Mouse (Mus musculus): ENCODE measurements around the gene Prc1. TPM values are rescaled to one million over a fixed set of nuclear protein-coding genes. Genes with fewer than 3 reads are reported as not detected.
A peak's percentile ranks its signal among the peaks of the same experiment; 100 is the strongest.

Prc1 gene
- polyA plus RNA-seq (2012; rRNA removed) (61.6 and 76.5 TPM in 2 replicates), polyA plus RNA-seq (2014; fragmentation: Nextera tagmentation; extraction: Ambion mirVana) (131 TPM in 2 replicates)

DNA sequence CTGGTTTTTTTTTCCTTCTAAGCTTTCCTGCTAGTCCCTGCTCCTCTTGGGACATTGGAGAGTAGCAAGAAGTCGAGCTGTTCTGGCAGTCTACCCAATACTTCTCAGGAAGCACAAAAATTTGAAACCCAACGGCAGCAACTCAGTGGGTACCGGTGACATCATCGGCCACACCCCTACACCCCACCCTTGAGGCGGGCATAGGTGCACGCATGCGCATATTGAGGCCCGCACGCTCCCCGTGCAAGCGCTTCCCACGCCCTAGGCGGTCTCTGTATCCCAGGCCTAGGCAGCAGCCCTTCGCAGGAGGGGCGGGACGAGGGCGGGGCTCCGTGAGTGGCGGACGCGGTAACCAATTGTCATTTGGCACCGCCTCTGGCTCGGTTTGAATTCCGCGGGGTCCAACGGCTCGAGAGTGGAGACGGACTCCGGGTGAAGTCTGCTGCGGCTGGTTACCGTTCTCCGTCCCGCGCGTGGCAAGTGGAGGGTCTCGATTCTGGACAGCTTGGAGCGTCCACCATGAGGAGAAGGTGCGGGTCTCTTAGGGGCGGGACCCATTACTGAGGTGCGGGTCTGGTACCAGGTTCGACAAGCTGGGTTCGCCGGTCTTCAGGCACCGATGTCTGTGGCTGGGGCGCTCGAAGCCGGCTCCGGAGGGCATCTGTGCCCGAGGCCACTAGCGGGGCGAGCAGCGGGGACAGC lies at the start of gene Prc1:
Gene Prc1 (plus strand): TSS at position 389 of the 702 bp plus-strand sequence.
- peaks cover 20 to 25% of the 10 kb centered on the region in 2 experiments for H3K4me1 ChIP-seq (replicated peaks; ENCODE audit: control insufficient read depth in 2 of 2, insufficient read depth in 2 of 2, low read length in 1 of 2)
- peak within 1 kb of the TSS; percentile 90 for H3K4me2 ChIP-seq (ENCODE audit: low read depth)
- peak within 1 kb of the TSS; percentile 100 for H3K9ac ChIP-seq (replicated peaks)
- H3K36me3 ChIP-seq (replicated peaks; ENCODE audit: control insufficient read depth, insufficient read depth, low read depth) = peaks cover 29% of the 10 kb centered on the region
- TF ChIP-seq EP300 (IDR thresholded peaks at IDR 0.05; ENCODE audit: low read depth) (0 out of 2 replicates have a peak, but pooled peaks have one; percentile 14), CTCF (IDR thresholded peaks at IDR 0.05; ENCODE audit: low read depth) (no peak)
- H3K27me3 ChIP-seq (ENCODE audit: control insufficient read depth, insufficient read depth, low read length) = no peaks in the 10 kb centered on the region
- H3K27ac ChIP-seq = peak within 1 kb of the TSS; percentile 92
- DNase-seq (ENCODE audit: low read depth in 3 of 3, low spot score in 3 of 3) (peak; percentile 97 to 98 (median 98)), ATAC-seq (ENCODE audit: insufficient read depth) (peak; percentile 98)
- H3K9me3 ChIP-seq (ENCODE audit: control insufficient read depth, low read length) = no peaks in the 10 kb centered on the region
- H3K4me3 ChIP-seq (ENCODE audit: insufficient read depth in 1 of 2, low read depth in 2 of 2, low read length in 2 of 2) = peak within 1 kb of the TSS; percentile 86 to 98
- 0% methylated on average over 52 of the region's 52 CpGs for WGBS (ENCODE audit: insufficient replicate concordance)

DNA sequence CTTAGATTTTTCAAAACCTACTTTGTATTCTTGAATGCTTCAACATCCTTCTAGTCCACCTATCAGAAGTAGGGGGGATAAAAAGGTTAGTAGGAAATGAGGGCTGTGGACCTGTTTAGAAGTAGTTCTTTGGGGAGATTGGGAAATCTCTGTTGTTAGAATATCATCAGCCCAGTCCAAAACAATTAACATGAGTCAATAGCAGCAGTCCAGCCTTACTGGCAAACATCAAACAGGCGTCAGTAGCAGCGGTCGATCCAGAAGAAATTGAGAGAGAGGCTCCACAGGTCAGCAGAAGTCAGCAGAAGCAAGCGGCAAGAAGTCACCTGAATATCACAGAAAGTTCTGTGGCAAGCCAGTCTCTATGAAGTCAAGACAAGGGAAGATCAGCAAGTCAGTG lies 49.4 kb upstream of the Prc1 start:
- H3K27me3 ChIP-seq (ENCODE audit: control insufficient read depth, insufficient read depth, low read length) = no peaks in the 10 kb centered on the region
- H3K36me3 ChIP-seq (replicated peaks; ENCODE audit: control insufficient read depth, insufficient read depth, low read depth) = no peaks in the 10 kb centered on the region
- no peak for ATAC-seq (ENCODE audit: insufficient read depth)
- no peak overlapping the region for H3K4me3 ChIP-seq (ENCODE audit: insufficient read depth in 1 of 2, low read depth in 2 of 2, low read length in 2 of 2)
- no peak for DNase-seq (ENCODE audit: low read depth in 3 of 3, low spot score in 3 of 3)
- 91% methylated on average over 4 of the region's 4 CpGs for WGBS (ENCODE audit: insufficient replicate concordance)
- no peaks in the 10 kb centered on the region for H3K9me3 ChIP-seq (ENCODE audit: control insufficient read depth, low read length)
- H3K4me2 ChIP-seq (ENCODE audit: low read depth) = no peak overlapping the region
- no peak overlapping the region for H3K9ac ChIP-seq (replicated peaks)
- TF ChIP-seq CTCF (IDR thresholded peaks at IDR 0.05; ENCODE audit: low read depth) = no peak
- TF ChIP-seq EP300 (IDR thresholded peaks at IDR 0.05; ENCODE audit: low read depth) = no peak
- no peak overlapping the region for H3K27ac ChIP-seq
- H3K4me1 ChIP-seq (replicated peaks; ENCODE audit: control insufficient read depth in 2 of 2, insufficient read depth in 2 of 2, low read length in 1 of 2) = peaks cover 7 to 8% of the 10 kb centered on the region in 2 experiments

GRCm38 (mm10) chr7:80246148-80246721 lies 48.0 kb upstream of the Prc1 start, which contains the start of gene Ttll13:
Gene Ttll13 (plus strand): TSS chr7:80246376.
- under 1% methylated on average over 48 of the region's 48 CpGs for WGBS (ENCODE audit: insufficient replicate concordance)

DNA sequence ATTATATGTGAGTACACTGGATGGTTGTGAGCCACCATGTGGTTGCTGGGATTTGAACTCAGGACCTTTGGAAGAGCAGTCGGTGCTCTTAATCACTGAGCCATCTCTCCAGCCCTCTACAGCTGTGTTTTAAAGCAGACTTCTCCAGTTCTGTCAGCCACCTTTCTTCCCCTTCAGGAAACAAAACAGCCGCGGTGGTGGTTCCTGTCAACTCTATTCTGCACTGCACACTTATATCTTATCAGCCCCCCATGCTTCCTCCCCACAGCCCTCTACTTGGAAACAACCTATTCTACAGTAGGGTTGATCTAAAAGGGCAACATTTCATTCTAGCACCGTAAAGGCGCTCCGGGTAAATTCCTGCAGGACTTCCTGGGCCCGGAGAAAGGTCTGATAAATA lies 47.4 kb upstream of the Prc1 start:
- 9% methylated on average over 7 of the region's 7 CpGs for WGBS (ENCODE audit: insufficient replicate concordance)
- peak overlapping the region; percentile 65 for H3K9ac ChIP-seq (replicated peaks)
- peak overlapping the region in 1 of 2 experiments; percentile 70; a peak in 2 of 4 replicates for H3K4me3 ChIP-seq (ENCODE audit: insufficient read depth in 1 of 2, low read depth in 2 of 2, low read length in 2 of 2)

More at GRCm38 (mm10) chr7:80246148-80246721, 48.0 kb upstream of the Prc1 start, which contains the start of gene Ttll13:
- no peaks in the 10 kb centered on the region for H3K36me3 ChIP-seq (replicated peaks; ENCODE audit: control insufficient read depth, insufficient read depth, low read depth)
- H3K9ac ChIP-seq (replicated peaks) = peak within 1 kb of the TSS; percentile 65
- no peaks in the 10 kb centered on the region for H3K9me3 ChIP-seq (ENCODE audit: control insufficient read depth, low read length)
- peaks cover 7 to 8% of the 10 kb centered on the region in 2 experiments for H3K4me1 ChIP-seq (replicated peaks; ENCODE audit: control insufficient read depth in 2 of 2, insufficient read depth in 2 of 2, low read length in 1 of 2)
- peak within 1 kb of the TSS; percentile 66 to 70 for H3K4me3 ChIP-seq (ENCODE audit: insufficient read depth in 1 of 2, low read depth in 2 of 2, low read length in 2 of 2)
- DNase-seq (ENCODE audit: low read depth in 3 of 3, low spot score in 3 of 3) (peak; percentile 96 to 97 (median 97)), ATAC-seq (ENCODE audit: insufficient read depth) (peak; percentile 98)
- H3K27ac ChIP-seq = peak within 1 kb of the TSS; percentile 11
- H3K27me3 ChIP-seq (ENCODE audit: control insufficient read depth, insufficient read depth, low read length) = no peaks in the 10 kb centered on the region
- TF ChIP-seq EP300 (IDR thresholded peaks at IDR 0.05; ENCODE audit: low read depth) (no peak), CTCF (IDR thresholded peaks at IDR 0.05; ENCODE audit: low read depth) (peak; percentile 77)
- H3K4me2 ChIP-seq (ENCODE audit: low read depth) = peak within 1 kb of the TSS; percentile 78

DNA sequence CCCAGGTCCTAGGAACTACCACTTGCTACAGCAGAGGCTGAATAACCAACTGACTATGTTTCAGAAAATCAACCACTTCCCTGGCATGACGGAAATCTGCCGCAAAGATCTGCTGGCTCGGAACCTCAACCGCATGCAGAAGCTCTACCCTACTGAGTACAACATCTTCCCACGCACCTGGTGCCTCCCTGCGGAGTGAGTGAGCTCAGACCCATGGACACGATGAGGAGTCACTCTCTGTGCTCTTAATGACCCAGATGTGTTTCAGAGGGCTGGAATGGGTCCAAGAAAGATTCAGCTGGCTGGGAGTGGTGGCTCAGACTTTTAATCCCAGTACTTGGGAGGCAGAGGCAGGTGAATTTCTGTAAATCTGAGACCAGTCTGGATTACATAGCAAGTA lies 41.8 kb upstream of the Prc1 start:
- Histone ChIP-seq H3K4me1 (replicated peaks; ENCODE audit: control insufficient read depth in 2 of 2, insufficient read depth in 2 of 2, low read length in 1 of 2) (peaks cover 5 to 6% of the 10 kb centered on the region in 2 experiments; a peak in 2 of 4 replicates), H3K36me3 (replicated peaks; ENCODE audit: control insufficient read depth, insufficient read depth, low read depth) (no peaks in the 10 kb centered on the region), H3K4me2 (ENCODE audit: low read depth) (no peak overlapping the region), H3K9ac (replicated peaks) (no peak overlapping the region), H3K27ac (no peak overlapping the region), H3K27me3 (ENCODE audit: control insufficient read depth, insufficient read depth, low read length) (no peaks in the 10 kb centered on the region), H3K9me3 (ENCODE audit: control insufficient read depth, low read length) (no peaks in the 10 kb centered on the region), H3K4me3 (ENCODE audit: insufficient read depth in 1 of 2, low read depth in 2 of 2, low read length in 2 of 2) (no peak overlapping the region)
- DNase-seq (ENCODE audit: low read depth in 3 of 3, low spot score in 3 of 3) = no peak
- ATAC-seq (ENCODE audit: insufficient read depth) = no peak
- TF ChIP-seq EP300 (IDR thresholded peaks at IDR 0.05; ENCODE audit: low read depth) = no peak
- TF ChIP-seq CTCF (IDR thresholded peaks at IDR 0.05; ENCODE audit: low read depth) = no peak
- WGBS (ENCODE audit: insufficient replicate concordance) = 70% methylated on average over 7 of the region's 7 CpGs

More for the DNA sequence above, 47.4 kb upstream of the Prc1 start:
- no peaks in the 10 kb centered on the region for H3K36me3 ChIP-seq (replicated peaks; ENCODE audit: control insufficient read depth, insufficient read depth, low read depth)
- no peaks in the 10 kb centered on the region for H3K27me3 ChIP-seq (ENCODE audit: control insufficient read depth, insufficient read depth, low read length)
- DNase-seq (ENCODE audit: low read depth in 3 of 3, low spot score in 3 of 3) (no peak), ATAC-seq (ENCODE audit: insufficient read depth) (no peak)
- H3K4me1 ChIP-seq (replicated peaks; ENCODE audit: control insufficient read depth in 2 of 2, insufficient read depth in 2 of 2, low read length in 1 of 2) = peaks cover 7 to 8% of the 10 kb centered on the region in 2 experiments
- TF ChIP-seq CTCF (IDR thresholded peaks at IDR 0.05; ENCODE audit: low read depth) = no peak
- no peak for TF ChIP-seq EP300 (IDR thresholded peaks at IDR 0.05; ENCODE audit: low read depth)
- peak overlapping the region; percentile 78 for H3K4me2 ChIP-seq (ENCODE audit: low read depth)
- no peak overlapping the region for H3K27ac ChIP-seq
- H3K9me3 ChIP-seq (ENCODE audit: control insufficient read depth, low read length) = no peaks in the 10 kb centered on the region

Measured in liver, embryonic 14.5 days (tissue).